Mouse (Mus musculus): ENCODE results near the gene Ttc13.

GRCm38 (mm10) chr8:124720938-124721861 lies 583 bp downstream of the Ttc13 start:
- TF ChIP-seq EP300 (IDR thresholded peaks at IDR 0.05; ENCODE audit: low read depth) (no peak), CTCF (IDR thresholded peaks at IDR 0.05; ENCODE audit: low read depth) (no peak)
